Mouse (Mus musculus) ES-E14 (cell line): ENCODE results near the gene Gemin6.

Experiments used
- CHD2 ChIP-seq: IDR thresholded peaks from 2 replicates; pipeline ENCODE4 v1.6.1; 2014; ENCODE audit warnings: mild to moderate bottlenecking, low read depth, low read length, inconsistent platforms
- HCFC1 ChIP-seq: IDR thresholded peaks from 2 replicates; pipeline ENCODE4 v1.6.1; 2012; ENCODE audit warnings: low read length, inconsistent platforms, borderline replicate concordance; ENCODE audit not compliant: insufficient read depth
- MAFK ChIP-seq: IDR thresholded peaks from 2 replicates; pipeline ENCODE4 v1.6.1; 2014; ENCODE audit warnings: mild to moderate bottlenecking, low read depth, low read length, inconsistent platforms; ENCODE audit not compliant: insufficient read depth
- ZC3H11A ChIP-seq: IDR thresholded peaks from 2 replicates; pipeline ENCODE4 v1.6.1; 2012; ENCODE audit warnings: low read depth, mild to moderate bottlenecking, inconsistent platforms, low read length, borderline replicate concordance
- ZNF384 ChIP-seq: IDR thresholded peaks from 2 replicates; pipeline ENCODE4 v1.6.1; 2012; ENCODE audit warnings: low read depth, low read length, inconsistent platforms

- TF ChIP-seq ZNF384 (no peak), MAFK (no peak), HCFC1 (no peak), ZC3H11A (no peak), CHD2 (no peak)
These were observed 12.6 kb downstream of the Gemin6 start for GRCm38 (mm10) chr17:80236805-80237204.
